Mouse (Mus musculus): ENCODE measurements around the gene Fig4. TPM values are rescaled to one million over a fixed set of nuclear protein-coding genes. Genes with fewer than 3 reads are reported as not detected.

Fig4 gene
- polyA plus RNA-seq, 1 experiment = 11.9 TPM

GRCm38 (mm10) chr10:41156693-41157092 lies 146.4 kb downstream of the Fig4 start:
- Histone ChIP-seq H3K4me3 (no peak overlapping the region), H3K4me2 (ENCODE audit: low read depth) (no peak overlapping the region), H3ac (ENCODE audit: control insufficient read depth, insufficient read length) (no peak overlapping the region), H3K79me2 (ENCODE audit: control insufficient read depth, insufficient read depth) (no peaks in the 10 kb centered on the region), H3K36me3 (ENCODE audit: control insufficient read depth, insufficient read depth) (no peaks in the 10 kb centered on the region), H3K27me3 (ENCODE audit: control insufficient read depth, insufficient read depth, insufficient read length) (no peaks in the 10 kb centered on the region)
- TF ChIP-seq MYOG (IDR thresholded peaks at IDR 0.05; ENCODE audit: control insufficient read depth in 1 of 3, insufficient read depth in 1 of 3, insufficient read length in 2 of 3, low read depth in 2 of 3) (no peak), TCF3 (IDR thresholded peaks at IDR 0.05; ENCODE audit: insufficient read length, low read depth) (no peak), POLR2A (IDR thresholded peaks at IDR 0.05; ENCODE audit: insufficient read length, low read depth) (no peak), POLR2AphosphoS2 (IDR thresholded peaks at IDR 0.05; ENCODE audit: insufficient read length, low read depth) (no peak), E2F4 (IDR thresholded peaks at IDR 0.05; ENCODE audit: insufficient read depth) (no peak), MYOD1 (IDR thresholded peaks at IDR 0.05; ENCODE audit: control insufficient read depth in 1 of 3, insufficient read length in 2 of 3, low read depth in 2 of 3) (no peak), SRF (IDR thresholded peaks at IDR 0.05; ENCODE audit: control insufficient read depth, insufficient read length, low read depth) (no peak), USF1 (IDR thresholded peaks at IDR 0.05; ENCODE audit: low read depth) (no peak), TCF12 (IDR thresholded peaks at IDR 0.05; ENCODE audit: insufficient read depth, poor library complexity, severe bottlenecking) (no peak), REST (IDR thresholded peaks at IDR 0.05; ENCODE audit: insufficient read depth, insufficient read length) (no peak), CEBPB (IDR thresholded peaks at IDR 0.05; ENCODE audit: insufficient read depth, poor library complexity, severe bottlenecking) (no peak), MAX (IDR thresholded peaks at IDR 0.05; ENCODE audit: low read depth) (no peak)

- no peak overlapping the region for H3K4me2 ChIP-seq (ENCODE audit: low read depth)
- TF ChIP-seq POLR2AphosphoS2 (IDR thresholded peaks at IDR 0.05; ENCODE audit: insufficient read length, low read depth) (no peak), SRF (IDR thresholded peaks at IDR 0.05; ENCODE audit: control insufficient read depth, insufficient read length, low read depth) (no peak), CEBPB (IDR thresholded peaks at IDR 0.05; ENCODE audit: insufficient read depth, poor library complexity, severe bottlenecking) (no peak), TCF12 (IDR thresholded peaks at IDR 0.05; ENCODE audit: insufficient read depth, poor library complexity, severe bottlenecking) (no peak), MYOD1 (IDR thresholded peaks at IDR 0.05; ENCODE audit: control insufficient read depth in 1 of 3, insufficient read length in 2 of 3, low read depth in 2 of 3) (no peak), TCF3 (IDR thresholded peaks at IDR 0.05; ENCODE audit: insufficient read length, low read depth) (no peak), E2F4 (IDR thresholded peaks at IDR 0.05; ENCODE audit: insufficient read depth) (no peak), USF1 (IDR thresholded peaks at IDR 0.05; ENCODE audit: low read depth) (no peak), MYOG (IDR thresholded peaks at IDR 0.05; ENCODE audit: control insufficient read depth in 1 of 3, insufficient read depth in 1 of 3, insufficient read length in 2 of 3, low read depth in 2 of 3) (no peak), REST (IDR thresholded peaks at IDR 0.05; ENCODE audit: insufficient read depth, insufficient read length) (no peak), POLR2A (IDR thresholded peaks at IDR 0.05; ENCODE audit: insufficient read length, low read depth) (no peak), MAX (IDR thresholded peaks at IDR 0.05; ENCODE audit: low read depth) (no peak)
- H3K79me2 ChIP-seq (ENCODE audit: control insufficient read depth, insufficient read depth) = no peaks in the 10 kb centered on the region
- no peak overlapping the region for H3ac ChIP-seq (ENCODE audit: control insufficient read depth, insufficient read length)
- H3K36me3 ChIP-seq (ENCODE audit: control insufficient read depth, insufficient read depth) = no peaks in the 10 kb centered on the region
- H3K27me3 ChIP-seq (ENCODE audit: control insufficient read depth, insufficient read depth, insufficient read length) = peaks cover 7% of the 10 kb centered on the region
- H3K4me3 ChIP-seq = no peak overlapping the region
These were observed 149.8 kb downstream of the Fig4 start for GRCm38 (mm10) chr10:41153229-41153750.

GRCm38 (mm10) chr10:41151901-41152300 lies 151.2 kb downstream of the Fig4 start:
- Histone ChIP-seq H3K36me3 (ENCODE audit: control insufficient read depth, insufficient read depth) (no peaks in the 10 kb centered on the region), H3K4me3 (no peak overlapping the region), H3K79me2 (ENCODE audit: control insufficient read depth, insufficient read depth) (no peaks in the 10 kb centered on the region), H3ac (ENCODE audit: control insufficient read depth, insufficient read length) (no peak overlapping the region), H3K4me2 (ENCODE audit: low read depth) (no peak overlapping the region), H3K27me3 (ENCODE audit: control insufficient read depth, insufficient read depth, insufficient read length) (peaks cover 13% of the 10 kb centered on the region)
- no peak for TF ChIP-seq SRF (IDR thresholded peaks at IDR 0.05; ENCODE audit: control insufficient read depth, insufficient read length, low read depth)
- no peak for TF ChIP-seq MYOD1 (IDR thresholded peaks at IDR 0.05; ENCODE audit: control insufficient read depth in 1 of 3, insufficient read length in 2 of 3, low read depth in 2 of 3)
- TF ChIP-seq CEBPB (IDR thresholded peaks at IDR 0.05; ENCODE audit: insufficient read depth, poor library complexity, severe bottlenecking) = no peak
- TF ChIP-seq E2F4 (IDR thresholded peaks at IDR 0.05; ENCODE audit: insufficient read depth) = no peak
- no peak for TF ChIP-seq USF1 (IDR thresholded peaks at IDR 0.05; ENCODE audit: low read depth)
- no peak for TF ChIP-seq MYOG (IDR thresholded peaks at IDR 0.05; ENCODE audit: control insufficient read depth in 1 of 3, insufficient read depth in 1 of 3, insufficient read length in 2 of 3, low read depth in 2 of 3)
- TF ChIP-seq TCF12 (IDR thresholded peaks at IDR 0.05; ENCODE audit: insufficient read depth, poor library complexity, severe bottlenecking) = no peak
- no peak for TF ChIP-seq MAX (IDR thresholded peaks at IDR 0.05; ENCODE audit: low read depth)
- no peak for TF ChIP-seq TCF3 (IDR thresholded peaks at IDR 0.05; ENCODE audit: insufficient read length, low read depth)
- TF ChIP-seq REST (IDR thresholded peaks at IDR 0.05; ENCODE audit: insufficient read depth, insufficient read length) = no peak

- no peak overlapping the region for H3ac ChIP-seq (ENCODE audit: control insufficient read depth, insufficient read length)
- peaks cover 18% of the 10 kb centered on the region for H3K27me3 ChIP-seq (ENCODE audit: control insufficient read depth, insufficient read depth, insufficient read length)
- H3K4me3 ChIP-seq = no peak overlapping the region
- no peaks in the 10 kb centered on the region for H3K36me3 ChIP-seq (ENCODE audit: control insufficient read depth, insufficient read depth)
- no peak overlapping the region for H3K4me2 ChIP-seq (ENCODE audit: low read depth)
- peak; percentile 14 for TF ChIP-seq USF1 (IDR thresholded peaks at IDR 0.05; ENCODE audit: low read depth)
- no peak for TF ChIP-seq TCF3 (IDR thresholded peaks at IDR 0.05; ENCODE audit: insufficient read length, low read depth)
- H3K79me2 ChIP-seq (ENCODE audit: control insufficient read depth, insufficient read depth) = no peaks in the 10 kb centered on the region
These were observed 151.6 kb downstream of the Fig4 start for GRCm38 (mm10) chr10:41151441-41151840.

DNA sequence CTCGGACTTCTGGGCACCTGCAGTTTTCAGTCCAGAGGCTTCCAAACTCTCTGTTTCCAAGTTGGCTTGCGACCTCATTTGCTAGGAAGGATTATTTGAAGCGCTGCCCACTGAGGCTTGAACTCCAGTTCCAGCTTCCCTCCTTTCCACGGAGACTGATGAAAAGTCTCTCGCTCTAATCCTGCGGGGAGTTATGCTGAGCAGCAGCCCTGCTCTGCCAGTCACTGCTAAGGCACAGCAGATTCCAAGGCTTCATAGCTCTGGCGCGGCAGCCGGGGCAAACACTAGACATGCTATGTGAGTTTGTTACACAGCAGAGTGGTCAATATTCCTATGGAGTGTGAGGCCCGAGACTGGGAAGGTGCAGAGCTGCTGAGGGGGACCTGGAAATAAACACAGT lies 152.0 kb downstream of the Fig4 start:
- H3K27me3 ChIP-seq (ENCODE audit: control insufficient read depth, insufficient read depth, insufficient read length) = peaks cover 22% of the 10 kb centered on the region

More for the DNA sequence above, 152.0 kb downstream of the Fig4 start:
- Histone ChIP-seq H3K4me3 (no peak overlapping the region), H3K4me2 (ENCODE audit: low read depth) (no peak overlapping the region), H3K36me3 (ENCODE audit: control insufficient read depth, insufficient read depth) (no peaks in the 10 kb centered on the region), H3ac (ENCODE audit: control insufficient read depth, insufficient read length) (no peak overlapping the region), H3K79me2 (ENCODE audit: control insufficient read depth, insufficient read depth) (no peaks in the 10 kb centered on the region)
- no peak for TF ChIP-seq TCF3 (IDR thresholded peaks at IDR 0.05; ENCODE audit: insufficient read length, low read depth)
- TF ChIP-seq SRF (IDR thresholded peaks at IDR 0.05; ENCODE audit: control insufficient read depth, insufficient read length, low read depth) = no peak
- TF ChIP-seq E2F4 (IDR thresholded peaks at IDR 0.05; ENCODE audit: insufficient read depth) = no peak
- no peak for TF ChIP-seq POLR2A (IDR thresholded peaks at IDR 0.05; ENCODE audit: insufficient read length, low read depth)

Measured in myocyte (in vitro differentiated cells).